Mouse (Mus musculus) B cell, adult 2 months (primary cell): ENCODE measurements around the gene Cdc37.

ENCODE experiments used
- DNase-seq, 2 experiments: peaks; one replicate each; pipeline ENCODE4 v3.0.0; 2022

Gene Cdc37

GRCm38 (mm10) chr9:21167140-21168097 lies 17.6 kb upstream of the Cdc37 start:
- DNase-seq = peak; percentile 29 to 34

- DNase-seq = no peak
Observed at GRCm38 (mm10) chr9:21166516-21166915, 16.7 kb upstream of the Cdc37 start.

GRCm38 (mm10) chr9:21165952-21166451 lies 16.2 kb upstream of the Cdc37 start:
- DNase-seq = peak; percentile 81 to 82

DNA sequence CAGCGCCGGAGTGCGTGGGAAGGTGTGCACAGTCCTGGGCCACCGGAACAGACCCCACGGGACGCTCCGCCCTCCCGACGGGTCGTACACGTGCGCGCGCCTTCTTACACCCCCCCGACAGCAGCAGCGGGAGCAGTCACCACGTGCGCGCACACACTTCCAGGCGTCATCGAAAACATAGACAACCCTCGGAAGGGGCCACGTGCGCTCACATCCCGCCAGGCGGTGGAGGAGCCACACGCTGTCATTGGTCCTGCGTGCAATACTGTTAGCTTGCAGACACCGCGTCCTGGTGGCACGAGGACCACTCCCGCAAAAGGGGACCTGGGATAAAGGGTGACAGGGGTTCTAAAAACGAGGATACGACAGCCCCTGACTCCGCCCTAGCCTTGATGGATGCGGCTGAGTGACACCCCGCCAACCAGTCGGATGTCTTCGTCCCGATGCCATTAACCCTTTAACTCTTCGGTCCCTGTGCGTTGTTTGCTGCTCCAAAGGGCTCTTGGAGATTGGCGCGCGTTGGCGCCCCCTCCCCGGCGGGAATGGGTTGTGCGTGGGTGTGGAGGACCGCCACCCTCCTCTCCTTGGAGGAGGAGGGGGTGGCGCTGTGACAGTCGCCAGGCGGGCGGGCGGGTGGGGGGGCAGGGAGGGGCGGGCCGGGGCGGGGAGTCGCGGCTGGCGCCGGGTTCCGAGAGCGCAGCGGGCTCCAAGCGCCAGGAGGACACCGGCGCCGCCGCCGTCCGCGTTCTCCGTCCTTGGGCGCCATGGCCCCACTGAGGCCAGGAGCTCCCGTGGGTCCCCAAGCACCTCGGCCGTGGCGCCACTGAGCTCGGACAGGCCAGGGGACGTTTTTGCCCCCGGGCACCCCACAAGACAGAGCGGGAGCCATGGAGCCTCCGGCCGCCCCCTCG lies 15.5 kb upstream of the Cdc37 start, which contains the start of gene Pde4a:
Gene Pde4a, plus strand, starts transcription at position 674 of the 911 bp plus-strand sequence.
- DNase-seq = peak; percentile 74 to 75

GRCm38 (mm10) chr9:21164072-21164471 lies 14.3 kb upstream of the Cdc37 start:
- DNase-seq = peak; percentile 57 to 58

DNA sequence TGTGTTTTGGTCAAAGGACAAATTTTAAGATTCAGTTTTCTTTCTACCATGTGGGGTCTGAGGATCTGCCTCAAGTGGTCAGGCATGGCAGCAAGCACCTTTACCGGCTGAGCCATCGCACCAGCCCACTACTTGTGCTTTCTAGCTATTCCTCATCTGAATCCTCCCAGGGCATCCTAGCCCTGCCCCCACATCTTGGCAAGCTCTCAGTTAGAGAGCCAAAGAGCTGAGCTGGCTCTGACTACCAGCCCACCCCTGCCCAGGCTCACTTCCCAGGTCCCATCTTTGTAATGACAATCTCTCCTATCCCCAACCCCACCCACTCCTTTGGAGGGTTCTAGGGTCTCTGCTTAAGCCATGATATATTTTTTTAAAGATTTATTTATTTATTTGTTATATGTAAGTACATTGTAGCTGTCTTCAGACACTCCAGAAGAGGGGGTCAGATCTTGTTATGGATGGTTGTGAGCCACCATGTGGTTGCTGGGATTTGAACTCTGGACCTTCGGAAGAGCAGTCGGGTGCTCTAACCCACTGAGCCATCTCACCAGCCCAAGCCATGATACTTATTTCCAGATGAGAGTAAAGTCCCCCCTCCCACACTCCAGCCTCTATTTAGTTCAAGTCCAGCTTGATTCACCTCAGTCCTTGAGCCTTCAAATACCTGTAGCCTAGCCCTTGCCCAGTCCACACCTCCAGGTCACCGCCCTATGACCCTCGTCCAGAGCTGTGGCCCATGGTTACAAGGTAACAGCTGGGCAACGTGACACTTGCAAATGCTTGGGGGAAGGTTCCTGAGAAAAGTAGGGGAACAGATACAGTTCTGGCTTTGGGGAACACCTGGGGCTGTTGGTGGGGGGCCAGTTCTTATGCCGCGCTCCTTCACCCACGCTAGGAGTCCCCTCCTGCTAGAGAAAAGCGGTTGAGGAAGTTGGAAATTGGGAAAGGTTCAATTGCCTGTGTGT lies 13.6 kb upstream of the Cdc37 start:
- DNase-seq = no peak

GRCm38 (mm10) chr9:21161209-21161909 lies 11.6 kb upstream of the Cdc37 start:
- DNase-seq = peak; percentile 97

- no peak for DNase-seq
Observed at GRCm38 (mm10) chr9:21154787-21155186, 5.0 kb upstream of the Cdc37 start.

- DNase-seq = no peak
Observed at GRCm38 (mm10) chr9:21153833-21154232, 4.1 kb upstream of the Cdc37 start.

DNA sequence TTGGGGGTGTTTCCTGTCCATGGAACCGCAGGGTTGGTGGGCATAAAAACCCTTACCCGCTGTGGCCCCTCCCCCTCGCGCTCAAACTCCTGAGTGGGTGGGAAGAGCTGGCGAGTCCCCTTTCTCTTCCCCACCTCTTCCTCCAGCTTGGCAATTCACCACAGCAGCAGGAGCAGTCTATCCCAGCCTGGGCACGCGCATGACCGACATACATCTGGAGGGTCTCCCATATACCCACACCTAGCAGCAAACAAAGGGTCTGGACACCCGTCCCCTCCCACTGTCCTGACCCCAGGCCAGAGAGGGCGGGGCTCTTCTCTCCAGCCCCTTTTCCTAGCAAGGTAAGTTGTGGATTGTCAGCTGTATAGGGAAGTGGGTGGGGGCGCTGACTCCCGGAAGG lies 3.5 kb upstream of the Cdc37 start:
- DNase-seq = no peak

GRCm38 (mm10) chr9:21152715-21153114 lies 2.9 kb upstream of the Cdc37 start:
- peak; percentile 58 to 59 for DNase-seq

DNA sequence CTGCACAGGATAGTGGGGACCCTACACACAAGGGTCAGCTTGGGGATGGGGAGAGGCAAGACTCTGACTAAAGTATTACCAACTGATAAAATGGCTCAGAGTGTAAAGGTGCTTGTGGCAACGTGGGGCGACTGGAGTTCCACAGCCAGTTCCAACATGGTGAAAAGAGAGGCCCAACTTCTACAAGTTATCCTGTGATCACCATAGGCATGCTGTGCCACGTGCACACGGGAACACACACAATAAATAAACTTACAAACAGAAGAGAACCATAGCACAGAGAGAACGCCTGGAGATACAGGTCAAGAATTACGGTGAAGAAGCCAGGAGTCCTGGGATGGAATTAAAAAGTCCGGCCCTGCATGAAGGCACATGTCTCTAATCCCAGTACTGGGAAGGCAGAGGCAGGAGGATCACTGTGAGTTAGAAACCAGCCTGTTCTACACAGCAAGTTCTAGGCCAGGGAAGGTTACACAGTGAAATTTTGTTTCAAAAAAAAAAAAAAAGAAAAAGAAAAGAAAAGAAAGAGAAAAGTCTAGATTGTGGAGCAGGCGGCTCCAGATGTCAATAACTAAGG lies 617 bp downstream of the Cdc37 start:
- DNase-seq = no peak

DNA sequence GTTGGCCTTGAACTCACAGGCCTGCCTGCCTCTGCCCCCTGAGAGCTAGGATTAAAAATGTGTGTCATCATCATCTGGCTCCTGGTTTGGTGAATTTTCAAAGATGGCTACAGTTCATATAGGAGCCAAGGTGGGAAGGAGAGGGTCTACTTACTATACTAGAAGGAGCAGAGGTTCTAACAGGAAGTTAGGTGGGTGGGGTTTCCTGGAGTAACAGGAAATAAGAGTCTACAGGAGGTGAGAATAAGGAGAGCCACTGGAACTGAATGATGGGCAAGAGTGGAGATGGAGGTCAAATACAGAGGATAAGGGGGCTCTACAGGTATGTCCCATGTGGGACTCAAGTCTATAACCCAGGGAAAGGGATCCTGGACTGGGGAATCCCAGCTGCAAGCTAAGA lies 1.4 kb downstream of the Cdc37 start:
- DNase-seq = no peak

- DNase-seq = peak; percentile 54 to 65
Observed at GRCm38 (mm10) chr9:21146722-21147121, 3.1 kb downstream of the Cdc37 start.

GRCm38 (mm10) chr9:21145431-21145830 lies 4.4 kb downstream of the Cdc37 start:
- DNase-seq = no peak

DNA sequence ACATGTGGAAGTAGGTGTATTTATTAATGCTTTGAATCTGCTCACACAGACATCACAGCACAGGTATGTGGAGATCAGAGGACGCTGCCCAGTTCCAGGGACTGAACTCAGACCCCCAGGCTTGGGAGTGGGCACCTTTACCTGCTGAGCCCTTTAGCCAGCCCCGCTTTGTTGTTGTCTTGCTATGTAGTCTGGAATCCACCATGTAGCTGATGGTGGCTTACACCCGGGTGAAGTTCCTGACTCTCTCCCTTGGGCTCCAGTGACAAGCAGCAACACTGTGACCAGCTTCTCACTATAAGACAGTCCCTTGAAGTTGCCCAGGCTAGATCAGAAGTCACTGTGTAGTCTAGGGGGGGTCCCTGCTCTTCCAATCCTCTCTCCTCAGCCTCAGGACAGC lies 5.4 kb downstream of the Cdc37 start:
- DNase-seq = no peak

- DNase-seq = no peak
Observed at GRCm38 (mm10) chr9:21141922-21142321, 7.9 kb downstream of the Cdc37 start.

- no peak for DNase-seq
Observed at GRCm38 (mm10) chr9:21138386-21138785, 11.4 kb downstream of the Cdc37 start.

GRCm38 (mm10) chr9:21137229-21137628 lies 12.6 kb downstream of the Cdc37 start:
- peak; percentile 83 to 85 for DNase-seq

DNA sequence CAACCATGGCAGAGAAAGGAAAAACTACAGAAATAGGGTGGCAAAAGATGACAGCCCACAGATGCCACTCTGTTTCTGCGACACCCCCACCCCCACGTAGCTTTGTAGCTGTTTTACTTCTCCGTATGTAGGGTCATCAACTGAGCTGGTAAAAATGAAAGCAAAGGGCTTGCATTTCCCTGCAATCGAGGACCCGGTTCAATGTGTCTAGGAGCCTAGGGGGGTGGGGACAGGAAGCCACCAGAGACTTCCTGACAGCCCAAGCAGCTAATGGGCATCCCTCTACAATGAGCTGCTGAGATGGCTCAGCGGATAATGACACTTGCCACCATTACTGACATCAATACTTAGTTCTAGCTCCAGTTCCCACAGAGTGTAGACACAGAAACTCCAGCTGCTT lies 13.4 kb downstream of the Cdc37 start:
- peak; percentile 25 to 27 for DNase-seq

DNA sequence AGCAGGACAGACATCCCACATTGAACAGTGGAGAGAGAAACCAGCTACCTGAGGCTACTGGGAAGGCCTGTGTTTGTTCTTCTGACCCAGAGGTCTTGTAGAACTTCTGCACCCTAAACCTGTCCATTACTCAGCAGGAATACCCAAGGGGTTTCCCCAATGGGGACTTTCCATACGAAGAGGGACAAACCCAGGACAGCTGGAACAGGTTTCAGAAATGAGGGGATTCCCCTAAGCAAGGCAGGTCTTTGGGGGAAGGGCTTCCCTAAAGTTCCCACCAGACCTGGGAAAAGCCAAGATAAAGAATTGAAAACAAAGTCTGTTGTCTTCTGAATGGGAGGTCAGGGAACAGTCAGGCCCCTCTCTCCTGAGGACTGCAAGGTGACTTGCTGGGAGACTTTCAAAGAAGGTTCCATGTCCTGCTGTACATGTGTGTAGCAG lies 13.8 kb downstream of the Cdc37 start:
- peak; percentile 33 to 38 for DNase-seq
